Mouse (Mus musculus) ES-Bruce4 (cell line): ENCODE results near the gene Swap70. TPM values are rescaled to one million over a fixed set of nuclear protein-coding genes. Genes with fewer than 3 reads are reported as not detected.

Source experiments
- H3K27ac ChIP-seq: 2 replicates; pipeline ENCODE4 v1.5.1; 2012; ENCODE audit warnings: low read length, inconsistent platforms; ENCODE audit not compliant: insufficient read depth
- H3K27me3 ChIP-seq: 2 replicates; pipeline ENCODE4 v1.6.1; 2012; ENCODE audit warnings: mild to moderate bottlenecking, low read length, inconsistent platforms; ENCODE audit not compliant: control insufficient read depth, poor library complexity, insufficient read depth, severe bottlenecking
- H3K36me3 ChIP-seq: 2 replicates; pipeline ENCODE4 v1.6.1; 2012; ENCODE audit warnings: inconsistent platforms, mild to moderate bottlenecking, low read length, moderate library complexity; ENCODE audit not compliant: control insufficient read depth, poor library complexity, insufficient read depth, severe bottlenecking
- H3K4me1 ChIP-seq: one replicate; pipeline ENCODE4 v1.8.1; 2011; ENCODE audit warnings: low read length; ENCODE audit not compliant: control insufficient read depth, insufficient read depth
- H3K4me3 ChIP-seq: 2 replicates; pipeline ENCODE4 v1.5.1; 2011; ENCODE audit warnings: low read depth, mild to moderate bottlenecking, low read length
- H3K9ac ChIP-seq: 2 replicates; pipeline ENCODE4 v1.6.1; 2012; ENCODE audit warnings: low read depth, mild to moderate bottlenecking, inconsistent platforms; ENCODE audit not compliant: poor library complexity, severe bottlenecking
- H3K9me3 ChIP-seq: replicated peaks from 2 replicates; pipeline ENCODE4 v1.6.1; 2012; ENCODE audit warnings: mild to moderate bottlenecking, low read length, inconsistent platforms; ENCODE audit not compliant: control insufficient read depth, poor library complexity, insufficient read depth, severe bottlenecking
- CTCF ChIP-seq: IDR thresholded peaks from one replicate; pipeline ENCODE4 v1.8.1; 2011; ENCODE audit warnings: low read depth, low read length
- EP300 ChIP-seq: IDR thresholded peaks from 2 replicates; pipeline ENCODE4 v1.6.1; 2011; ENCODE audit warnings: low read depth, low read length; ENCODE audit not compliant: insufficient read depth
- POLR2A ChIP-seq: IDR thresholded peaks from one replicate; pipeline ENCODE4 v1.8.1; 2011; ENCODE audit warnings: low read length; ENCODE audit not compliant: insufficient read depth
- polyA plus RNA-seq: library from polyadenylated mRNA; stranded (reverse); fragments of >200 nt; gene quantifications from 2 replicates; pipeline ENCODE4 v1.2.4, GENCODE M21; 2011; ENCODE audit warnings: low read depth; ENCODE audit not compliant: missing spikeins, insufficient read depth, insufficient read length

The Swap70 gene
- polyA plus RNA-seq, 1 experiment: 40.1 TPM

DNA sequence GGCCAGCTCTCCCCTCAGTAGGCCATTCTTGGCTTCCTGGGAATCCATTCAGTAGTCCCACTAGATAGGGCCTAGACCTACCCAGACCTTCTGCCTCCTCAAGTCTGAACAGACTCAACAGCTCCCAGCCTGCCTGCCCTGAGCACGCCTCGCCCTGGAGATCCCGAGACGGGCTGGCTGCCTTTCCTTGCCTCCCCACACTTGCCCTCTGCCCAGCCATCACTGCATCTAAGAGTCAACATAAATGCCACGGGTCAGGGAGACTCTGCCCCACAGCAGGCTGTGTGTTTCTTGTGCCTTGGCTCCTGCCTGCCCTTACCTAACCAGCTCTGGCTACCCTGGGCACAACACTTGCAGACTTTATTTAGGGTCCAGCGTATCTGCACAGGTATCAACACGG, 76.6 kb downstream of the Swap70 start:
- Histone ChIP-seq H3K27me3 (no peaks in the 10 kb centered on the region), H3K4me3 (no peak overlapping the region), H3K27ac (no peak overlapping the region), H3K9me3 (no peaks in the 10 kb centered on the region), H3K4me1 (no peaks in the 10 kb centered on the region), H3K36me3 (no peaks in the 10 kb centered on the region), H3K9ac (no peak overlapping the region)
- TF ChIP-seq POLR2A (no peak), EP300 (no peak), CTCF (no peak)

GRCm38 (mm10) chr7:110298739-110299410, 77.4 kb downstream of the Swap70 start:
- Histone ChIP-seq H3K27me3 (no peaks in the 10 kb centered on the region), H3K9ac (no peak overlapping the region), H3K4me1 (no peaks in the 10 kb centered on the region), H3K36me3 (no peaks in the 10 kb centered on the region), H3K27ac (no peak overlapping the region), H3K9me3 (no peaks in the 10 kb centered on the region), H3K4me3 (no peak overlapping the region)
- TF ChIP-seq CTCF (no peak), EP300 (no peak), POLR2A (no peak)

DNA sequence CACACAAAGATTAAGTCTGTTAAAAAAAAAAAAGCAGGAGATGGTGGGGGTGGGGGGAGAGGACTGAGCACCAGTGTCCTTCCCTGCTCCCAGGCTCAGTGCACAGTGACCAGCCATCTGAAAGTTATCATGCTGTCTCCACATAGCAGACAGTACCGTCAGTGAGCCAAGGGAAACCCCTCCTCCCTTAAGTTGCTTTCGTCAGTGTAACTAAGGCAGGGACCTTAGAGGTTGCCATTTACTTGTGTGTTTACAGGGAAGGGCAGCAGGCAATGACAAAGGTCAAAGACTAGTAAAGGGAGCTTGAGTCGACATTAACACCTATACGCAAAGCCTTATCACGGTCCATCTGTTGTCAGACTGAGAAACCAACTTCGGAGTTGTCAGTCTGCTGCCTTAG, 81.4 kb downstream of the Swap70 start:
- Histone ChIP-seq H3K4me3 (no peak overlapping the region), H3K4me1 (no peaks in the 10 kb centered on the region), H3K27ac (no peak overlapping the region), H3K27me3 (no peaks in the 10 kb centered on the region), H3K9ac (no peak overlapping the region), H3K9me3 (no peaks in the 10 kb centered on the region), H3K36me3 (no peaks in the 10 kb centered on the region)
- TF ChIP-seq POLR2A (no peak), CTCF (no peak), EP300 (no peak)

- no peak for TF ChIP-seq POLR2A
- no peak for TF ChIP-seq CTCF
- Histone ChIP-seq H3K27ac (no peak overlapping the region), H3K4me3 (no peak overlapping the region), H3K9ac (no peak overlapping the region), H3K9me3 (no peaks in the 10 kb centered on the region), H3K4me1 (no peaks in the 10 kb centered on the region), H3K36me3 (no peaks in the 10 kb centered on the region), H3K27me3 (no peaks in the 10 kb centered on the region)
Measured at GRCm38 (mm10) chr7:110305486-110305885, 84.0 kb downstream of the Swap70 start.

DNA sequence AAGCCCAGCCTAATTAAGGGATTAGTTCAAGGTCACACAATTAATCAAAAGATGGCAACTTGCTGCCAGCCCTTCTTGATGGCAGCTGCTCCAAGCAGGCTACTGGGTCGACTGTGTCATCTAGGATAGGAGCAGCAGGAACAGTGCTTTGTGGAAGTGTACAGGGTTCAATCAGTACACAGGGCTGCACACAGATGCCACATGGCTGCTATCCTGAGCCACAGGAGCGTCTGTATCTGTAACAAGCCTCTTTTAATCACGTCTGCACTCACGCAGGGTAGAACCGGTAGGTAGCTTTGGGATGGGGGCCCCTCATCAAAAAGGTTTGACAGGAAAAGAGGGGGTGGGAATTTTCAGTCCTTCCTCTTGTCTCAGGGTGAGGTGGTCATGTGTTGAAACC, 84.8 kb downstream of the Swap70 start:
- H3K9me3 ChIP-seq: no peaks in the 10 kb centered on the region
- no peaks in the 10 kb centered on the region for H3K36me3 ChIP-seq
- no peaks in the 10 kb centered on the region for H3K4me1 ChIP-seq
- H3K27ac ChIP-seq: no peak overlapping the region
- H3K4me3 ChIP-seq: no peak overlapping the region
- TF ChIP-seq EP300 (no peak), POLR2A (no peak), CTCF (no peak)
- no peak overlapping the region for H3K9ac ChIP-seq
- no peaks in the 10 kb centered on the region for H3K27me3 ChIP-seq

GRCm38 (mm10) chr7:110307741-110308140, 86.2 kb downstream of the Swap70 start:
- Histone ChIP-seq H3K4me3 (no peak overlapping the region), H3K9ac (no peak overlapping the region), H3K27me3 (no peaks in the 10 kb centered on the region), H3K27ac (no peak overlapping the region), H3K36me3 (no peaks in the 10 kb centered on the region), H3K9me3 (no peaks in the 10 kb centered on the region), H3K4me1 (no peaks in the 10 kb centered on the region)
- TF ChIP-seq EP300 (no peak), CTCF (no peak), POLR2A (no peak)
